Mouse (Mus musculus) heart, adult 8-10 months (tissue): Measurements from ENCODE around the gene Gch1. TPM values are rescaled to one million over a fixed set of nuclear protein-coding genes. Genes with fewer than 3 reads are reported as not detected.

Source experiments
- DNase-seq: peaks from one replicate; pipeline ENCODE4 v3.0.0; 2022; ENCODE audit warnings: low spot score
- total RNA-seq, 4 experiments: library from RNA; stranded (reverse); gene quantifications; 2 replicates each; pipeline ENCODE4 v1.2.4; 2022

Gch1 gene
- 1 to 10 TPM; 5.5 to 6.8 (median 6.4) TPM for total RNA-seq

GRCm38 (mm10) chr14:47188848-47189634 is at the start of gene Gch1:
Gene Gch1, minus strand, starts transcription at chr14:47189413.
- DNase-seq, result peak; percentile 85

GRCm38 (mm10) chr14:47237286-47237685 is 48.1 kb upstream of the Gch1 start:
- no peak for DNase-seq

- DNase-seq, result no peak
Observed at GRCm38 (mm10) chr14:47236491-47236890, 47.3 kb upstream of the Gch1 start.

DNA sequence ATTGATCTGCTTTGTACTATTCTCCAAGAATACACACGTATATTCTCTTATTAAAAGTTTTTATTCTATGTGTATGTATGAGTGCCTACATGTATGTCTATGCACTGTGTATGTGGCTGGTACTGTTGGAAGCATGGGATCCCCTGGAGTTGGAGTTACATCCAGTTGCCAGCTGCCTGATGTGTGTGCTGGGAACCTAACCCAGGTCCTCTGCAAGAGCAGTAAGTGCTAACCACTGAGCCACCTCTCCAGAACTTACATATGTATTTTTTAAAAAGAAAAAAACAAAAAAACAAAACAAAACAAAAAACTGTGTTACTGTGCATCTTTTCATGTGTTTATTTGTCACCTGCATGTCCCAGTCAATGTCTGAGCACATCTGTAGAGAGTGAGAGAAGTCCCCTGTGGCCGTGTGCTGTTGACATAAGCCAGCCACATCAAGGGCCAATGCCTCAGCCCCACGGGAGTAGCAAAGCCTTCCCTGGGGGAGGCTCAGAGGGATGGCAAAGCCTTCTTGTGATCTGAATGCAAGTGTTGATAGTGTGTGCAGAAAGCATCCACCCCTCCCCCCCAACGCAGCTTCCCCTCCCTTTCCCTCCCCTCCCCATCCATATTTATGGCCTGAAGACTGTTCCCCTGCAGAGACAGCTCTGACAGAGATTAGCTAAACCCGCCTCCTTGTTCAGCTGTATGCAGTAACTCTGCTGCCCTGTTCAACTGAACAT is 45.5 kb upstream of the Gch1 start:
- no peak for DNase-seq

- no peak for DNase-seq
Observed at GRCm38 (mm10) chr14:47234032-47234431, 44.8 kb upstream of the Gch1 start.

GRCm38 (mm10) chr14:47233602-47234001 is 44.4 kb upstream of the Gch1 start:
- no peak for DNase-seq

GRCm38 (mm10) chr14:47229796-47230376 is 40.7 kb upstream of the Gch1 start:
- DNase-seq, result no peak

DNA sequence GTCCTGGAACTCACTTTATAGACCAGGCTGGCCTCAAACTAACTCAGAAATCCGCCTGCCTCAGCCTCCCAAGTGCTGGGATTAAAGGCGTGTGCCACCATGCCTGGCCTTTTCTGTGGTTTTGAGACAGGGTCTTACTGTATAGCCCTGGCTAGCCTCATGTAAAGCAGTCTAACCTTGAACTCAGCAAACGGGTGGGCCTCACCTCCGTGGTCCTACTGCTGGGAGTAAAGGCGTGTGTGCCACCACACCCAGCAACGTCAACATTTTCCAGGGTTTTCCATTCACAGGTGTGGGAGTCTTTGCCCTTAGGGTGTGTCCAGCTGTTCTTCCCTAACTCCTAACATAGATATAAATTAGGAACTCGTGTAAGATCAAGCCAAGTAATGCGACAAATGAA is 36.7 kb upstream of the Gch1 start:
- DNase-seq, result no peak

- no peak for DNase-seq
Observed at GRCm38 (mm10) chr14:47224476-47225325, 35.5 kb upstream of the Gch1 start.

DNA sequence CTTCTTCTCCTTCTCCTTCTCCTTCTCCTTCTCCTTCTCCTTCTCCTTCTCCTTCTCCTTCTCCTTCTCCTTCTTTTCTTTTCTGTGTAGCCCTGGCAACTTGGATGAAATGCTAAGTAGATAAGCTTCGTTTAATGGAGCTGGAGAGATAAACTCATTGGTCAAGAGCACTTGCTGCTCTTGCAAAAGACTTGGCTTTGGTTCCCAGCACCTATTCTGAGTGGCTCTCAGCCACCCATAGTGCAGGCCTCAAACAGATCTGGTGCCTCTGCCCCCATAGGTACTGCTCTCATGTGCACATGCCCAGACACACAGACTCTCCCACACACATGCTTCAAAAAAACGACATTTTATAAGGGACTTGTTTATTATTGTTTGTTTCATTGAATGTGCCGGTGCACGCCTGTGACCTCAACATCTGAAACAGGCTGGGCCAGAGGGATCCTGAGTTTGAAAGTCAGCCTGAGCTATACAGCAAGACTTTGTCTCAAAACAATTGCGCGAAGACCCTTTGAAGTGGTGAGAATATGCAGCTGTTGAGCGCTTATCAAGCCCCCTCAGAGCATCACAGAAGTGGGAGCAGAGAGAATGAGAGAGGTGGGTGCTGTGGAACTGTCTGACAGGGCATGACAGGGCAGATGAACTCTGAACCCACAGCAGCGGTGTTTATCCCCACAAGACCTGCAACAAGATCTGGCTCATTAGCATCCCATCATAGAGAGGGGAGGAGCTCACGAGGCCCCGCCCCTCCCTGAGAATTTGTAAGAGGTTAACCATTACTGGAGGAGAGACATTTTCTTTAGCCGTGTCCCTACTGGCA is 33.6 kb upstream of the Gch1 start:
- DNase-seq, result no peak

GRCm38 (mm10) chr14:47221567-47221966 is 32.4 kb upstream of the Gch1 start:
- no peak for DNase-seq

- no peak for DNase-seq
Observed at GRCm38 (mm10) chr14:47220231-47221025, 31.2 kb upstream of the Gch1 start.

DNA sequence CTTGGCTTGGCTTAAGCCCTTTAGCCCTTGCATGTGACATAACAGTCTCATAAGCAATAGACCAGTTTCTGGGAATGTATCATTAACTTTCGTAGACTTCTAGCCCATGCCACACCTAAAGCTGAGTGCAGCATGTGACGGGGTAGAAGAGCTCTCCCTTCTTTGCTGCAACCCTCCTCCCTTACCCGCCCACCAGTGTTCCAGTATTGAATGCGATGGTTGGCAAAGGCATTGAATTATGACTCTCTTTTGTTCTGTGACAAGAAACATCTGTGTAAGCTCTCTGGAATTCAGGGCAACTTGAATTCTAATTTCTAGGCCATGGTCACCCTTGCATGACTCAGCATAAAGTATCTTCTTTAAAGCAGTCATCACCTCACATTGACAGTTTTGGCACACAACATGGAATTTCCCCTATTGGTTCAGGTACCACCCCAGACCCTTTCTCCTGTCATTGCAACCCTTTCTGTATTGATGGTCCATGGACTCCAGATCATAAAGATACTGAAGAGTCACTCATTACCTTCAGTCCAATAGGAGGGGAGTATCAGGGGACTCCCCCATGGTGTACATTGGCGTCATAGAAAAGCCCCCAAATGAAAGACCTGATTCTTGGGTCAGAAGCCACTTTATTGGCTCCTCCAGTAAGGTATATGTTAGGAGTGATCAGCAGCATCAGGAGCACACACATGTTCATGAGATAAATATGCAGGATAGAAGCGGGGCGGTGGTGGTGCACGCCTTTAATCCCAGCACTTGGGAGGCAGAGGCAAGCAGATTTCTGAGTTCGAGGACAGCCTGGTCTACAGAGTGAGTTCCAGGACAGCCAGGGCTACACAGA is 29.8 kb upstream of the Gch1 start:
- DNase-seq, result no peak

DNA sequence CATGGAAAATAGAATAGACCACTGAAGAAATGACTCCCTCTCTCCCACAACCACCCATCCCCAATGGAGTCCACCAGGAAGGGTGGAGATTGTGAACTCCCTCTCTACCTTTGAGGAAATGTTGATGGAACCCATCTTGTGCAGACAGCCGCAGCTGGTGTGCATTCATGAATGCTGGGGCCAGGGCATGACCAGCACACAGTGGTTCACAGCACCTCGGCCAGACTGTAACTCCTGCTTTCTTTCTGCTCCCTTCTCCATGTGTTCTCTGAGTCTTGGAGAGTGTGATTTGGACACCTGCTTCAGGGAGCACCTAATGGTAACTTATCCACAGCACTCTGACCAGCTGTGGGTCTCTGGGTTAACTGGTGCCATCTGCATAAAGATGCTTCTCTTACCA is 27.3 kb upstream of the Gch1 start:
- DNase-seq, result no peak

DNA sequence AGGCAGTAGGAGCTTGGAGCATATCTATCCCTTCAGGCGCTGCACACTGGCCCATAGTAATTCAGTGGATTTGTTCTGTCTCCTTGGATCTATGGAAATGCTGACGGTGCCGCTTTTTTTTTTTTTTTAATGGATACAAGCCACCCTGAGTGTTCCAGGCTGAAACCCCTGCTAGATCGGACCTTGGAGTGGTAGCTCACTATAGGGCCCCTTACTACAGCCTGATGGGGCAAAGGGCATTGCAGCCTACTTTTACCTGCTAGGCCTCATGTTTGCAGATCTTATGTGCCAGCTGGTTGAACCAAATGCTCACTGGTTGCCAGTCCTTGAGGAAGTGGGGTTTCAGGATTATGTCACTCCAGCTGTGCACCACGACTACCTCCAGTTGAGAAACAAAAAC is 25.2 kb upstream of the Gch1 start:
- no peak for DNase-seq

- no peak for DNase-seq
Observed at GRCm38 (mm10) chr14:47213305-47213704, 24.1 kb upstream of the Gch1 start.

DNA sequence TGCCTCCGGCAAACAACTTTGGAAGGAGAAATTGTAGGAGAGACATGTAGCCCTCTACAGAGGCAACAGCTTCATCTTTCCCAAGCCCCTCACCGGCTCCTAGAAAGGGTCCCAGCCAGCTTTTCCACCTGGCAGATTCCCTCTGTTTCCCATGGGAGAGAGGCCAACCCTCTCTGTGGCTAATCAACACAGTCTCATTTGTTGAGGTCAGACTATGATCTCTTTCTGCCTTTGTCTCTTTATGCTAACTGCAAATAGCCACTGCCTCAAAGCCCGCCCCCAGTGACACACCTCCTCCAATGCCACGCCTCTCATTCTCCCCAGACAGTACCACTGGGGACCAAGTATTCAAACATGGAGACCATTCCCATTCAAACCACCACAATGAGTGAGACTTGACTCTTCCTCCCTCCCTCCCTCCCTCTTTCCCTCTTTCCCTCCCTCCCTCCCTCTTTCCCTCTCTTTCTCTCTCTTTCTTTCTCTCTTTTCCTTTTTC is 20.5 kb upstream of the Gch1 start:
- DNase-seq, result no peak

DNA sequence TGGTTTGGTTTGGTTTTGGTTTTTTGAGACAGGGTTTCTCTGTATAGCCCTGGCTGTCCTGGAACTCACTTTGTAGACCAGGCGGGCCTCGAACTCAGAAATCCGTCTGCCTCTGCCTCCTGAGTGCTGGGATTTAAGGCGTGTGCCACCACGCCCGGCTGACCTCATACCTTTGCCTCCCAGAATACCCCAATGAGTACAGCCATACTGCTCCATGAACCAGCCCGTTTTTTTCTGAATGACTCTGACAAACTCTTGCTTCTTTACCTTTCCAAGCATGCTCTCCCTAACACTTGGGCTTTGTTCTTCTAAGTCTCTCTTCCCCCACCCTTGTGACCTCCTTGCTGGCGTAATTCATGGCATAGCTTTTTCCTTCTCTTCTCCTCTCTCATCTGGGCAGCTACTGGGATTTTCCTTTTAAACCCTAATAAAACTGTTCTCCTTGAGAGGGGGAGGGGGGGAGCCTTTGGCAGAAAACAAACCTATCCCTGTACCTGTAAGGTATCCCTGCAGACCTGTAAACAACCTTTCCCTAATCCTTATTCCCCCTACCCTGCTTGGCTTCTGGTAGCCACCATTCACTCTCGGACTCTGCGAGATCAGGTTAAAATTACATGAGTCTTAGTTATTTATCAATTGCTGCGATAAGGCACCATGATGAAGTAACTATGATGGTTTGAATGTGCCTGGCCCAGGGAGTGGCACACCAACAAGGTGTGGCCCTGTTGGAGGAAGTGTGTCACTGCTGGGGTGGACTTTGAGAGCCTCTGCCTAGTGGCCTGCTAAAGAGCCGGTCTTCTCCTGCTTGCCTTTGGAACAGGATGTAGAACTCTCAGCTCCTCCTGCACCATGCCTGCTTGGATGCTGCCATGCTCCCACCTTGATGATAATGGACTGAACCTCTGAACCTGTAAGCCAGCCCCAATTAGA is 19.6 kb upstream of the Gch1 start:
- DNase-seq, result no peak
